Mouse (Mus musculus): Measurements from ENCODE around the gene Slc29a2. TPM values are rescaled to one million over a fixed set of nuclear protein-coding genes. Genes with fewer than 3 reads are reported as not detected.
A peak's percentile ranks its signal among the peaks of the same experiment; 100 is the strongest.

Slc29a2 gene
- total RNA-seq, 1 experiment from 2014 or later, result 2.3 TPM

DNA sequence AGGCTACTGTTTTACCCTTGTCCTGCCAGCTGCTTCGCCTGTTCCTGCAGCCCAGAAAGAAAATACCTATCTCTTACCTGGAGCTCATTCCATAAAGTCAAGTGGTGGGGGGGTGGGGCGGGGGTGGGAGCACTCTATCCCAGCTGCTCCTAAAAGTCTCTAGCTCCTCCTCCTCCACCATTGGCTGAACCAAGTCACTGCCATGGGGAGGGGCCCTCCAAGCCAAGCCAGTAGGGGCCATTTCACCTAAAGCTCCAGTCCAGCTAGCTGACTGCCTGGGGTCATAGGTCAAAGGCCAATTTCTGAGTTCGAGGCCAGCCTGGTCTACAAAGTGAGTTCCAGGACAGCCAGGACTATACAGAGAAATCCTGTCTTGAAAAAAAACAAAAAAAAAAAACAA lies 9.0 kb downstream of the Slc29a2 start:
- no peak for DNase-seq

- no peak for DNase-seq
Observed at GRCm38 (mm10) chr19:5036577-5036976, 12.9 kb downstream of the Slc29a2 start.

DNA sequence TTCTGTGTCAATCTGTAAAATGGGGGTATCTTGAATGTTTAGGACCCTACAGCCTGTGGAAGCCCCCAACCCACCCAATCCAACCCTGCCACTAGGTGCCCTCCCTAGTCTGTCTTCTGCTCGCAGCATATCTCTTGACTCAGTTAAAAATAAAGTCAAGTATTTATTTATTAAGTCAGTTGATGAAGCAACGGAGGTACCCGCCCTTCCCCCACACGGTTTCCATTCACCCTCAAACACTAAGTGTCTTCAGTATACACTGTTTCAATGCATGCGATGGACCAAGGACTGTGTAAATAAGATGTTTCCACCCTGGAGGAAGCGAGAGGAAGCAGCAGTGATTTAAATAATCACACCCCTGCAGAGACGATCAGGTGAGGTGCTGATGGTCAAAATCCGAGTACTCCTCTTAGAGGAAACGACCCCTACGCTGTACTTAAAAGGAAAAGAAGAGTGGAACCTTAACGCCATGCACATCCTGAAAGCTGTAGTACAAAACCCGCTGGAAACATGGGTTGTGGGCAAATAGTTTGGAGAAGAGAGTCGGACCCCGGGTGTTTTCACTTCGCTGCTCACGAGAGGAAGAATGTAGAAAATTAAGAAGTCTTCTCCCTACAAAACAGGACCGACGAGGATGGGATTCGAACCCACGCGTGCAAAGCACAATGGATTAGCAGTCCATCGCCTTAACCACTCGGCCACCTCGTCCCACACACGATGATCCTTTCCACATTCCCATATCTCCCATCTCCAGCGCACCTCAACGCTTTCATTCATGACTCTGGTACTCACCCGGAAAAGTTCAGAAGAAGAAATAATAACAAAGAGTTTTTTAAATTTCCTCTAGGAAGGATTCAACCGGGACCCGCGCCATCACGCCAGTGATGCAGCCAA lies 14.3 kb downstream of the Slc29a2 start:
- DNase-seq, result peak; percentile 88

DNA sequence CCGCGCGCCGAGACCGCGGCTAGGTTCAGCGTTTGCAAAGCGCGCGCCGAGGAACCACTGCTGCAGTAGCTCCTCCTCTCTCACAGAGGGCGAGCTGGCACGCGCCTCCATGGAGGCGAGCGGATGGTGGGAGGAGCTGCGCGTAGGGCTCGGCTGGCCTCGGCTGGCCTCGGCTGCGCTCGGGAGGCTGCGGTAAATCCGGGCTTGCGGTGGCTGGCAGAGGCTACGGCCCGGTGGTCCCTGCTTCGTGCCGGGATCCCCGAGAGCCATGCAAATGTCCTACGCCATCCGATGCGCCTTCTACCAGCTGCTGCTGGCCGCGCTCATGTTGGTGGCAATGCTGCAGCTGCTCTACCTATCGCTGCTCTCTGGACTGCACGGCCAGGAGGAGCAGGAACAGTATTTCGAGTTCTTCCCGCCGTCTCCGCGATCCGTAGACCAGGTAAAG lies 15.1 kb downstream of the Slc29a2 start, which contains the start of the genes B4gat1 and AC124502.3:
Gene B4gat1 (plus strand): TSS at position 118 of the 448 bp plus-strand sequence.
Gene AC124502.3 (plus strand): TSS at position 183 of the 448 bp plus-strand sequence.
- peak; percentile 94 for DNase-seq

- DNase-seq, result peak; percentile 39
Observed at GRCm38 (mm10) chr19:5039301-5040114, 15.8 kb downstream of the Slc29a2 start.

DNA sequence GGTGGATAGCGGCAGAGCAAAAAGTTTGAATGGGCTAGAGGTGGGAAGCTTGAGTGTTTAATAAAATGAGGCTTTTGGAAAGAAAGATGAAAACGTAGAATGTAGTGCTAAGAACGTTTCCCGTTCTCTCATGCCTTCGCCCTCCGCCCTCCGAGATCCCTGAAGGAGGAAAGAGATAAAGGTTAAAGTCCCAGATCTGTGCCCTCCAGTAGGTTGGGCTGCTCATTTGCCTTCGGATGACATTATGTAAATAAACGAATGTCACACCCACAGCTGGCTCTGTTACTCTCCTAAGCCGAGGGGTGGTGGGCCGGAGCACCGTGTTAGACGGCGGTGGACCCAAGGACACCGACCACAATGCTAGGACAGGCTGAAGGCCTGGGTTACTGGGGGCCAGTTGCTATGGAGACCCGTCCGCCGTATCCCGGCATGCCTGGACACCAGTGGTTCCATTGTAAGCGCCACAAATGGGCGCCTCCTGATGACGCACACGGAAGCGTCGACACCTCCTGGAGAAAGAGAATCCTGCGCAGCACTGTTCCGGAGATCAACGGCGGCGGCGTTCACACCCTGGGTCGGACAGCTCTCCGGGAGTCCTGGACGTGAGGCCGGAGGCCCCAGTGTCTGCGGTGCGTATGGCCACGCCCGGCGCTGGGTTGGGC lies 17.3 kb downstream of the Slc29a2 start, which contains the start of gene Brms1:
Gene Brms1 (plus strand): TSS at position 493 of the 662 bp plus-strand sequence.
- DNase-seq, result peak; percentile 96

GRCm38 (mm10) chr19:5041588-5041987 lies 17.9 kb downstream of the Slc29a2 start:
- no peak for DNase-seq

DNA sequence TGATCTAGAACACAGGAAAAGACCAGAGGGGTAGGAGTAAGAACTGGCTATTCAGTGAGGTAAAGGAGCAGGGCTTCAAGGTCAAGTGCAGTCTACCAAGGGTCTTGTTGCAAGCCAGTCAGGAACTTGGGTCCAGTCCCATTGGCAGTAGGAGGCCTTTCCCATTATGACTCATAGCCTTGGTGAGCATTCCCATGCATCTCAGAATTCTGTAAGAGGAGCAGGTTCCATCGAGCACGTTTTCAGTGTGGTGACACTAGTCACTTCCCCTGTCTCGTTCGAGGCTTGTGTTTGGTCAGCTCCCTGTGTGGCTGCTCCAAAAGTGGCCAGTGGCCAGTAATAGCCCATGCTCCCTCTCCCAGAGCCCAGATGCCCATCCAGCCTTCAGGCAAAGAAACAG lies 21.9 kb downstream of the Slc29a2 start:
- DNase-seq, result no peak

GRCm38 (mm10) chr19:5048138-5049056 lies 24.7 kb downstream of the Slc29a2 start:
- DNase-seq, result no peak

DNA sequence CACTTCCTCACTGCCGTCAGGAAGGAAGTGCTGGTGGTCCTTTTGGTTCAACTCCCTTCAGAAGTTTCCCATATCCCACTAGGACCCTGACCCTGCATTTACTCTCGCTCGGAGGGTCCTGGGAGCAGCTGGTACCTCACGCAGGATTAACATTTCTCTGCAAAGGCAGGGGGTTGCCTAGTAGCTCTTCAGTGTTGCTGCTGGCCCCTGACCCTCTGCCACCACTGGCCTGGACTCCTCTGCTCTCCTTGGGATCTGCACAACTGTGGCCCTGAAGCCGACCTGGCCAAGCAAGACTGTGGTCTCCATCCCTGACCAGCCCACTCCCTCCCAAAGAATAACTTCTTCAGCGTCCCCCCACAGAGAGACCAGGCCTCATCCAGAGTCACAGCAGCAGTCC lies 25.7 kb downstream of the Slc29a2 start:
- DNase-seq, result no peak

DNA sequence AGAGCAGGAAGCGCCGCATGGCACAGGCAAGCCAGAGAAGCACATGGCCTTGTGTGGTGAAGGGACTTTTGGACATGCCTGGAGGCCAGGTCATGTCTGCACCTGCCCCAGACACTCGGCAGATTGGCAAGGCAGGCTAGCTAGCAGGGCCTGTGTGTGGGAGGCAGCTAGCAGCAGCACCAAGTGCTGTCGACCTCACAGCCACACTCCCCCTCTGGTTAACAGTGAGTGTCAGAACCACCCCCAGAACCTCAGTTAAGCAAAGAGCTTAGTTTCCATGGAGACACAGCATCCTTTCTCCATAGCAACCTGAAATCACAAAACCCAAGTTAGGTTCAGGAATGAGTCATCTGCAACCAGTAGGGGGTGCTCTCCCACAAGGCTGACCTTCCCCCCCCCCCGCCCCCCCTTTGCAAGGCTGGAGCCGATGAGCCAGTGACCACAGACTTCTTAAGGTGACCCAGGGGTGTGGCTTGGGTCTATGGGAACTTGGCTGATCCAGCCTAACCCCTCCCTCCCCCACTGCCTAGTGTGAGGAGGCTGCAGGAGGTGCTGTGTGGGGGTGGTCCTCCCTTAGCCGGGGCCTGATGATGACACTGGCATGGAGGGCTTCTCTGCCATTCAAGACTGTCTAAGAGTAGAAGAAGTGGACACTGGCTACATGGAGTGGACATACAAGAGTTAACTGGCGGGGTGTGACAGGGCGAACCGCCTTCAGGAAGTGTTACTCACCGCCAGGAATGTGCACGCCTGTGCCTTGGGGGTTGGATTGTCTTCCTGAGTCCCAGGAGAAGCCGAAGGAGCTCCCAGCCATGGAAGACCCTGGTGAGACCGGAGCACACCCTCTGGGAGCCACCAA lies 26.6 kb downstream of the Slc29a2 start, which contains the start of gene Rin1:
Gene Rin1 (plus strand): TSS at position 435 of the 859 bp plus-strand sequence.
- DNase-seq, result peak; percentile 73

GRCm38 (mm10) chr19:5051031-5051430 lies 27.4 kb downstream of the Slc29a2 start:
- peak; percentile 67 for DNase-seq

GRCm38 (mm10) chr19:5051515-5051914 lies 27.9 kb downstream of the Slc29a2 start:
- no peak for DNase-seq

- DNase-seq, result no peak
Observed at GRCm38 (mm10) chr19:5052166-5052822, 28.6 kb downstream of the Slc29a2 start.

GRCm38 (mm10) chr19:5052853-5053252 lies 29.2 kb downstream of the Slc29a2 start:
- DNase-seq, result no peak

DNA sequence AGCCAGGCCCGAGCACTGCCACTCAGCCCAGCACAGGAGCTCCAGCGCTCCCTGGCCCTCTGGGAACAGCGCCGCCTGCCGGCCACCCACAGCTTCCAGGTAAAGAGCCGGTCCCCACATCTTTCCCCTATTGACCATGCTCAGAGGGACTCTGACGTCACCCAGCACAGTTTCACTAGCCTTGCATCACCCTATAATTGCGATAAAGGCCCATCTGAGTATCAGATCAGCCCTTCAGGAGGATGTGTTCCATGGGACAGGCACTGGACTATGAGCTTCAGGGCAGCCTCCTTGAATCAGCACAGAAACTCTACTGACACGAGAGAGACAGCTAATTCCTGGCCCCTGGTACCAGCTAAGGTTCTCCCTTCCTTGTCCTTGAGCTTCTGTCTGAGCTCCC lies 30.2 kb downstream of the Slc29a2 start:
- peak; percentile 83 for DNase-seq

DNA sequence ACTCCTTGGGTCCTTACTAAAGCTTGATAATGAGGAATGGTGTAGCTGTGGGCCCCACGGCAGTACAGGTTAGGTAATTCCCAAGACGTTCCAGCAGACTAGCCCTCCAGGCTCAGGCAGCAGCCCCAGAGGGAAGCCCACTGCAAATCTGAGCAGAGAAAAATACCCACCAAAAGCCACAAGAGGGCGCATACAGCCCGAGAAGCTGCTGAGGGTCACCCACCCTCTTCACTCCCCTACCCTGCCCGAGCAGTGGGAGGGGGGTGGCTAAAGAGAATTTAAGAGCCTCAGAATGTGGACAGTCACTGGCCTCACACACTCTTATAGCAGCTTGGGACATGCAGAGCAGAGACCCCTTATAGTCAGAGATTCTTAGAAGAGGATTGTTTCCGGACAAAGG lies 32.6 kb downstream of the Slc29a2 start:
- DNase-seq, result peak; percentile 38

- DNase-seq, result no peak
Observed at GRCm38 (mm10) chr19:5057876-5058775, 34.5 kb downstream of the Slc29a2 start.

All from adrenal gland, postnatal 14 days (tissue).